Mouse (Mus musculus) ES-E14 (cell line): ENCODE results near the gene P4ha2. TPM values are rescaled to one million over a fixed set of nuclear protein-coding genes. Genes with fewer than 3 reads are reported as not detected.
"Not testable (repeated sequence)": the region's sequence is repeated elsewhere in the genome, so short reads cannot be mapped to it uniquely, and the experiment has no call there.

Experiments used
- DNase-seq: peaks from one replicate; pipeline ENCODE4 v3.0.0-alpha.2; 2013; ENCODE audit warnings: low read depth, low spot score
- H3K27ac ChIP-seq: 2 replicates; pipeline ENCODE4 v1.5.1; 2012; ENCODE audit warnings: low read depth, mild to moderate bottlenecking, low read length, moderate library complexity, mixed read lengths; ENCODE audit not compliant: poor library complexity, insufficient read depth, severe bottlenecking
- H3K36me3 ChIP-seq: 2 replicates; pipeline ENCODE4 v1.6.1; 2012; ENCODE audit warnings: mild to moderate bottlenecking, low read length, moderate library complexity, mixed read lengths; ENCODE audit not compliant: control insufficient read depth, poor library complexity, insufficient read depth, severe bottlenecking
- H3K4me1 ChIP-seq, 2 experiments: fragments of 150-350 bp in 1 of 2; sonication (generic) in 1 of 2; 2 replicates each; pipeline ENCODE4 v1.6.1; 2012; ENCODE audit warnings: low read length in 2 of 2, mild to moderate bottlenecking in 1 of 2, mixed read lengths in 1 of 2; ENCODE audit not compliant: control insufficient read depth in 2 of 2, insufficient read depth in 2 of 2, poor library complexity in 1 of 2
- H3K4me3 ChIP-seq, 2 experiments: fragments of 150-350 bp in 1 of 2; sonication (generic) in 1 of 2; 2 replicates each; pipeline ENCODE4 v1.5.1; 2012; ENCODE audit warnings: low read length in 2 of 2, low read depth in 1 of 2, mild to moderate bottlenecking in 1 of 2, mixed read lengths in 1 of 2; ENCODE audit not compliant: insufficient read depth in 1 of 2, poor library complexity in 1 of 2, severe bottlenecking in 1 of 2
- H3K9ac ChIP-seq: 2 replicates; pipeline ENCODE4 v1.6.1; 2012; ENCODE audit warnings: low read depth, mild to moderate bottlenecking, low read length, mixed read lengths; ENCODE audit not compliant: poor library complexity, insufficient read depth, severe bottlenecking
- H3K9me3 ChIP-seq: fragments of 150-350 bp; sonication (generic); 2 replicates; pipeline ENCODE4 v1.6.1; 2012; ENCODE audit warnings: low read depth, mild to moderate bottlenecking, low read length; ENCODE audit not compliant: control insufficient read depth, insufficient read depth
- CHD2 ChIP-seq: IDR thresholded peaks from 2 replicates; pipeline ENCODE4 v1.6.1; 2014; ENCODE audit warnings: mild to moderate bottlenecking, low read depth, low read length, inconsistent platforms
- HCFC1 ChIP-seq: IDR thresholded peaks from 2 replicates; pipeline ENCODE4 v1.6.1; 2012; ENCODE audit warnings: low read length, inconsistent platforms, borderline replicate concordance; ENCODE audit not compliant: insufficient read depth
- MAFK ChIP-seq: IDR thresholded peaks from 2 replicates; pipeline ENCODE4 v1.6.1; 2014; ENCODE audit warnings: mild to moderate bottlenecking, low read depth, low read length, inconsistent platforms; ENCODE audit not compliant: insufficient read depth
- ZC3H11A ChIP-seq: IDR thresholded peaks from 2 replicates; pipeline ENCODE4 v1.6.1; 2012; ENCODE audit warnings: low read depth, mild to moderate bottlenecking, inconsistent platforms, low read length, borderline replicate concordance
- ZNF384 ChIP-seq: IDR thresholded peaks from 2 replicates; pipeline ENCODE4 v1.6.1; 2012; ENCODE audit warnings: low read depth, low read length, inconsistent platforms
- in situ Hi-C, 2 experiments: fragments of 600-800 bp; cut with MboI; formaldehyde crosslinking; loops; one replicate each; pipeline ENCODE4 v1.15.1; 2025; ENCODE audit warnings: low sequenced_read_pairs in 2 of 2, inconsistent platforms in 1 of 2; ENCODE audit not compliant: unreplicated experiment in 2 of 2
- total RNA-seq: library from RNA; depleted of rRNA; stranded (reverse); fragments of 300-350 nt; gene quantifications from 2 replicates; pipeline ENCODE4 v1.2.3, GENCODE M21; 2012

The P4ha2 gene
- total RNA-seq, 1 experiment = 53.2 TPM

DNA sequence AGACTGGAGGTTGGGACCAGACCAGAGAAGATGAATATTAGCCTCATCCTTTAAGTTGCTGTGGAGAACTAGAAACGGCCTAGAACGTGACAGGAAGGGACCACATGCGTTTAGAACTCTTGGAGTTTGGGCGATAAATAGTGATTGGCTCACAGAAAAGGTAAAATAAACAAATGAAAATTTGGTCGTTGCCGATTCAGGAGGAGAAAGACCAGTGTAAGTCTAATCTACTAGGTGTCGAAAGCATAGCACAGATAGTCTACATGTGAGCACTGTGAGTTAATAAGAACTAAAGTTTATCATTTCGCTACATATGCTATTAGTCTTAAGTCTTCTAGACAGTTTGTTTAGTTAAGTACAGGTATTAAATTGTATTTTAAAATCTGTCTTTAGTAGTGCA is 30.1 kb downstream of the P4ha2 start:
- no peaks in the 10 kb centered on the region for H3K4me1 ChIP-seq
- in situ Hi-C loops = no loop called here
- H3K4me3 ChIP-seq = no peak overlapping the region
- TF ChIP-seq HCFC1 (no peak), ZNF384 (no peak), MAFK (no peak), ZC3H11A (no peak), CHD2 (no peak)
- no peak overlapping the region for H3K9ac ChIP-seq
- DNase-seq = no peak
- H3K27ac ChIP-seq = no peak overlapping the region
- H3K36me3 ChIP-seq = no peaks in the 10 kb centered on the region
- H3K9me3 ChIP-seq = no peaks in the 10 kb centered on the region

DNA sequence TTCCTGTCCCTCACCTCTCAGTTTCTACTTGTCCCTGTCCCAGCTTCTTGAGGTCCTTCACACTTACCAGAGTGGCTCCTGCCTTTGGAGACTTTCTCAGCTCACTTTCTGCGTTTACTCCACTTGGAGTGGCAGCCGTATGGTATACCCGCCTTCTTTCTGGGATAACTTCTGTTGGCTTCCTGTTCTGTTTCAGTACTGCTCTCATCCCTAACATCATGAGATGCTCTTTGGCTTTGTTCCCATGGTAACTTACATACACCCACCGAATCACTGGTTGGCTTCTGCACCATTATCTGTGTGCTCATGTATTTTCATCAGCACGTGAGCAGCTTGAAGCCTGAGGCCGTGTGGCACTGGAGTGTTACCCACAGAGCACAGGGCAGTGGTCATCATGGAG is 30.8 kb downstream of the P4ha2 start:
- H3K4me3 ChIP-seq = no peak overlapping the region
- TF ChIP-seq MAFK = no peak
- no peak for TF ChIP-seq HCFC1
- TF ChIP-seq ZC3H11A = no peak
- no peak for TF ChIP-seq CHD2
- no peak for TF ChIP-seq ZNF384
- no peak for DNase-seq
- no peaks in the 10 kb centered on the region for H3K9me3 ChIP-seq
- H3K27ac ChIP-seq = no peak overlapping the region
- no peaks in the 10 kb centered on the region for H3K4me1 ChIP-seq
- in situ Hi-C loops = no loop called here
- H3K9ac ChIP-seq = no peak overlapping the region
- H3K36me3 ChIP-seq = no peaks in the 10 kb centered on the region

DNA sequence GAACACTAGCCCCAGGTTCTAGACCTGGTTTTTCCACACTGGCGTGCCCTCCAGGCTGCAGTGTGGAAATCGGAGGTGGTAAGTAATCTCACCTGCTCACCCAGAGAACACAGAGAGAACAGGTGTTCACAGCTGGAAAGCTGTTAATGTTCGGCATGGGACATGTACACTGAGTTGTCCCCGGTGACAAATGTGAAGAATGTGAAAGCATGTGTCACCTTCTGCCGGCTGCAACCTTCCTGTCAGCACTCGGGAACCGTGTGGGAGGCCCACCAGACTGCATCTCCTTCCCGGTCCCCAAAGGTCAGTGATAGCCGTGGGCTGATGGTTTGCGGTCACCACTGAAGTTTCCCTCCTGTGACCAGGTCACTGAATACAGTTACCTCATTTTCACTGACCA is 32.4 kb downstream of the P4ha2 start:
- H3K27ac ChIP-seq = no peak overlapping the region
- no peak overlapping the region for H3K9ac ChIP-seq
- H3K9me3 ChIP-seq = no peaks in the 10 kb centered on the region
- no peak for DNase-seq
- H3K4me3 ChIP-seq = no peak overlapping the region
- no peaks in the 10 kb centered on the region for H3K4me1 ChIP-seq
- TF ChIP-seq HCFC1 (no peak), ZC3H11A (no peak), ZNF384 (no peak), CHD2 (no peak), MAFK (no peak)
- in situ Hi-C loops = no loop called here
- H3K36me3 ChIP-seq = no peaks in the 10 kb centered on the region

DNA sequence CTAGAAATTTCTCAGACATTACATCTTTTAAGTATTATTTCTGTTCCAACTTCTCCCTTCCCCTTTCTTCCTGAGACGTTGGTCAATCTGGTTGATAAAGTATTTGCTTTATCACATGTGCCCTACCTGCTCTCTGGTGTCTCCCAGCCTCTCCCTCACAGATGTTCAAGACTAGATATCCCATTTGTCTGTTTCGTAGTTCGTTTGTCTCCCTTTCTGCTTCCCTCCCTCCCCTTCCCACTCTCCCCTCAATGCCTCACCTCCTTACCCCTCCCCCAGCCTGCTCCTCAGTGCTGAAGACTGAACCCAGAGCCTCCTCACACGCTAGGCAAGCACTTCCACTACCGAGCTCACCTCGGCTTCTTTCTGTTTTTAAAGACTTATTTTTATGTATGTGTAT is 35.0 kb downstream of the P4ha2 start:
- Histone ChIP-seq H3K4me1 (no peaks in the 10 kb centered on the region), H3K36me3 (no peaks in the 10 kb centered on the region), H3K27ac (no peak overlapping the region), H3K9me3 (no peaks in the 10 kb centered on the region), H3K4me3 (no peak overlapping the region), H3K9ac (no peak overlapping the region)
- in situ Hi-C loops = no loop called here
- DNase-seq = no peak
- TF ChIP-seq CHD2 = no peak
- no peak for TF ChIP-seq MAFK
- TF ChIP-seq ZC3H11A = no peak
- no peak for TF ChIP-seq HCFC1
- no peak for TF ChIP-seq ZNF384

DNA sequence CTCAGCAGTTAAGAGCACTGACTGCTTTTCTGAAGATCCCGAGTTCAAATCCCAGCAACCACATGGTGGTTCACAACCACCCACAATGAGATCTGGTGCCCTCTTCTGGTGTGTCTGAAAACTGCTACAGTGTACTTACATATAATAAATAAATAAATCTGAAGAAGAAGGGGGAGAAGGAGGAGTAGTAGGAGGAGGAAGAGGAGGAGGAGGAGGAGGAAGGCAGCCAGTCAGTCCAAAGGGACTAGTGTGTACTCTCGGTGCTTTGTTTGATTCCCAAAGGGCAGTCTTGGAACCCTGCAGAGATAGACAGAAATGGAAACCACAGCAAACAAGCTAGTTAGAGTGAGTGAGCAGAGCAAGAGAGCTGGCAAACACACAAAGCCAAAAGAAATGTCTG is 40.3 kb downstream of the P4ha2 start:
- H3K36me3 ChIP-seq, H3K9ac ChIP-seq, in situ Hi-C loops, H3K4me1 ChIP-seq, H3K4me3 ChIP-seq, H3K27ac ChIP-seq, H3K9me3 ChIP-seq: not testable (repeated sequence)
- peak; percentile 100 for DNase-seq
